Mouse (Mus musculus): ENCODE measurements at regions not wholly inside any gene's neighbourhood (a gene's known extent, or its start where the extent isn't known, plus 50 kb on each side); places are given as distances from the start of the nearest gene placed in this dataset.

- DNase-seq, result no peak
Observed at GRCm38 (mm10) chr1:57032407-57032806, 54.0 kb upstream of the Satb2 start.

- DNase-seq, result no peak
Observed at GRCm38 (mm10) chr1:57033244-57033643, 54.8 kb upstream of the Satb2 start.

GRCm38 (mm10) chr1:57034411-57034810 is 56.0 kb upstream of the Satb2 start:
- no peak for DNase-seq

GRCm38 (mm10) chr1:57036382-57036781 is 57.9 kb upstream of the Satb2 start:
- DNase-seq, result no peak

GRCm38 (mm10) chr1:57040201-57040600 is 61.8 kb upstream of the Satb2 start:
- DNase-seq, result no peak

GRCm38 (mm10) chr1:57041578-57041977 is 63.1 kb upstream of the Satb2 start:
- DNase-seq, result no peak

- DNase-seq, result no peak
Observed at GRCm38 (mm10) chr1:57053836-57054235, 75.4 kb upstream of the Satb2 start.

GRCm38 (mm10) chr1:57055976-57056375 is 77.5 kb upstream of the Satb2 start:
- no peak for DNase-seq

- DNase-seq, result no peak
Observed at GRCm38 (mm10) chr1:57059216-57059615, 80.8 kb upstream of the Satb2 start.

GRCm38 (mm10) chr1:57075221-57075620 is 96.8 kb upstream of the Satb2 start:
- DNase-seq, result no peak

- no peak for DNase-seq
Observed at GRCm38 (mm10) chr1:57076696-57077095, 98.2 kb upstream of the Satb2 start.

GRCm38 (mm10) chr1:57080306-57080705 is 101.9 kb upstream of the Satb2 start:
- DNase-seq, result no peak

GRCm38 (mm10) chr1:57083134-57083533 is 104.7 kb upstream of the Satb2 start:
- no peak for DNase-seq

GRCm38 (mm10) chr1:57083540-57084083 is 105.2 kb upstream of the Satb2 start:
- DNase-seq, result no peak

GRCm38 (mm10) chr1:57095361-57096247 is 117.2 kb upstream of the Satb2 start:
- no peak for DNase-seq

- no peak for DNase-seq
Observed at GRCm38 (mm10) chr1:57096248-57096600, 117.8 kb upstream of the Satb2 start.

GRCm38 (mm10) chr1:57096740-57097139 is 118.3 kb upstream of the Satb2 start:
- DNase-seq, result no peak

GRCm38 (mm10) chr1:57100614-57101013 is 122.2 kb upstream of the Satb2 start:
- DNase-seq, result no peak

GRCm38 (mm10) chr1:57107308-57107707 is 128.9 kb upstream of the Satb2 start:
- no peak for DNase-seq

- DNase-seq, result no peak
Observed at GRCm38 (mm10) chr1:57120678-57121077, 142.2 kb upstream of the Satb2 start.

GRCm38 (mm10) chr1:57144181-57144580 is 165.7 kb upstream of the Satb2 start:
- DNase-seq, result no peak

GRCm38 (mm10) chr1:57155869-57156268 is 177.4 kb upstream of the Satb2 start:
- DNase-seq, result no peak

- DNase-seq, result no peak
Observed at GRCm38 (mm10) chr1:57164443-57164842, 186.0 kb upstream of the Satb2 start.

- no peak for DNase-seq
Observed at GRCm38 (mm10) chr1:57174289-57174890, 195.9 kb upstream of the Satb2 start.

Measured in kidney, adult 11 months (tissue).